Mouse (Mus musculus): Measurements from ENCODE around the gene Nelfb.

DNA sequence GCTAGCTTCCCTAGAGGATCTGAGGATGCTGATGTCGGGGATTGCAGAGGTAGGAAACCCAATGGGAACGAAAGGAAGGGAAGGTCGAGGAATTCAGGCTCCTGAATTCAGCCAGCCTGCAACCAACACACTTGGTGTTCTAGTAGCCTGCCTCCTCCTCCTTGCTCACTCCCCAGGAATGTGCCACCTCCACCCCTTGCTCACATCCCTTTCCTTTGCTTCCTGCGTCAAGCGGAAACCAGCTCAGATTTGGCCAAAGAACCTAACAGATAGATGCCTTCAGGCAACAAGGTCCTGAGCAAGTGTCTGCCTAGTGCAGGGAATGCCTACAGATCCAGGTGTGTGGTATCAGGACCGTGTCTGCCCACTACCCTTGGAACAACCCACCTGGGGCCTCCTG, 34.7 kb downstream of the Nelfb start:
- no peak for TF ChIP-seq POLR2A (IDR thresholded peaks at IDR 0.05; ENCODE audit: borderline replicate concordance, extremely low read depth, insufficient read depth, insufficient read length, poor library complexity, severe bottlenecking)
- no peak for TF ChIP-seq CTCF (IDR thresholded peaks at IDR 0.05; ENCODE audit: borderline replicate concordance, extremely low read depth, insufficient read depth, insufficient read length)
